Mouse (Mus musculus) central nervous system, embryonic 14 days (tissue): ENCODE results near the gene Bub1b. TPM values are rescaled to one million over a fixed set of nuclear protein-coding genes. Genes with fewer than 3 reads are reported as not detected.

Experiments
- polyA plus RNA-seq: library from polyadenylated mRNA; depleted of rRNA; stranded (reverse); fragments of >200 nt; gene quantifications from 2 replicates; pipeline ENCODE4 v1.2.3, GENCODE M21; 2012; rRNA removed

Gene Bub1b
- polyA plus RNA-seq = 28.7 and 38.9 TPM in 2 replicates

GRCm38 (mm10) chr2:118597673-118598568, at the start of gene Bub1b:
Gene Bub1b, plus strand, starts transcription at chr2:118598211.

GRCm38 (mm10) chr2:118549507-118550473, 48.2 kb upstream of the Bub1b start, which contains the start of gene Bmf:
Gene Bmf, minus strand, starts transcription at chr2:118549687.

GRCm38 (mm10) chr2:118662902-118663803, 65.1 kb downstream of the Bub1b start, which contains the start of gene Pak6:
Gene Pak6, plus strand, starts transcription at chr2:118663303.

Other genes with a start within 250 kb of the Bub1b start
- 2.1 and 2.4 TPM in 2 replicates for gene Gpr176, start 224.8 kb upstream of the Bub1b start, polyA plus RNA-seq
- 19.8 and 19.9 TPM in 2 replicates for gene Eif2ak4, start 209.6 kb upstream of the Bub1b start, polyA plus RNA-seq
- gene Srp14, start 118.5 kb upstream of the Bub1b start, polyA plus RNA-seq = 247 and 266 TPM in 2 replicates
- 9.2 and 12.2 TPM in 2 replicates for gene Bmf, start 48.5 kb upstream of the Bub1b start, polyA plus RNA-seq
- 20.2 and 22.6 TPM in 2 replicates for gene Pak6, start 65.1 kb downstream of the Bub1b start, polyA plus RNA-seq
- gene Ankrd63, start 105.8 kb downstream of the Bub1b start, polyA plus RNA-seq = 0.23 and 0.36 TPM in 2 replicates
- gene Plcb2, start 130.2 kb downstream of the Bub1b start, polyA plus RNA-seq = 1.0 and 1.4 TPM in 2 replicates
- gene Inafm2, start 147.5 kb downstream of the Bub1b start, polyA plus RNA-seq = 9.9 and 11.5 TPM in 2 replicates
- gene Ccdc9b, start 164.4 kb downstream of the Bub1b start, polyA plus RNA-seq = 2.5 and 2.9 TPM in 2 replicates
- gene Phgr1, start 174.6 kb downstream of the Bub1b start, polyA plus RNA-seq = 0.12 TPM in 1 of 2 replicates, not detected in the other
- gene Disp2, start 181.5 kb downstream of the Bub1b start, polyA plus RNA-seq = 57.0 and 66.4 TPM in 2 replicates
- gene Knstrn, start 215.8 kb downstream of the Bub1b start, polyA plus RNA-seq = 40.0 and 55.7 TPM in 2 replicates